18 mouse cellular contexts compared by ENCODE assay signal in genomic region chr11:19988631-19989030, GRCm38 (mm10).
A peak's percentile ranks its signal among the peaks of the same experiment; 100 is the strongest.
DNase-seq lines count a peak whose midpoint lies in the region; ATAC-seq lines count a peak whose summit lies in the region.
"Had no signal": no experiment of that assay in that cellular context is flagged by ENCODE, and none has a peak within 500 bp of the region (broad histone marks: within the 10 kb centered on the region; RNA-seq: fewer than 3 reads in every experiment).

No protein-coding gene starts in this region.

- no peaks in the 10 kb centered on the region for H3K36me3 ChIP-seq in heart, embryonic 14.5 days (ENCODE audit: control insufficient read depth, insufficient read depth, low read length)
- no peaks in the 10 kb centered on the region for H3K36me3 ChIP-seq in heart, embryonic 12.5 days
- H3K36me3 ChIP-seq in stomach, embryonic 15.5 days = no peaks in the 10 kb centered on the region
- H3K36me3 ChIP-seq: embryonic facial prominence, embryonic 12.5 days; hindbrain, embryonic 15.5 days; midbrain, embryonic 15.5 days had no signal

- peaks cover 25 to 62% of the 10 kb centered on the region in 2 experiments for H3K4me1 ChIP-seq in heart, embryonic 14.5 days (ENCODE audit: control insufficient read depth in 2 of 2, insufficient read depth in 2 of 2, low read length in 2 of 2)
- peaks cover 72% of the 10 kb centered on the region for H3K4me1 ChIP-seq in heart, embryonic 12.5 days (replicated peaks)
- peaks cover 60% of the 10 kb centered on the region for H3K4me1 ChIP-seq in stomach, embryonic 15.5 days

- H3K4me2 ChIP-seq in heart, embryonic 14.5 days (ENCODE audit: low read length) = no peak overlapping the region
- H3K4me2 ChIP-seq in heart, embryonic 12.5 days = no peak overlapping the region
- no peak overlapping the region for H3K4me2 ChIP-seq in stomach, embryonic 15.5 days
- H3K4me2 ChIP-seq: embryonic facial prominence, embryonic 12.5 days; hindbrain, embryonic 15.5 days; midbrain, embryonic 15.5 days had no signal

- H3K9me3 ChIP-seq in heart, embryonic 14.5 days (ENCODE audit: control insufficient read depth, low read length) = no peaks in the 10 kb centered on the region
- H3K9me3 ChIP-seq in heart, embryonic 12.5 days (replicated peaks) = no peaks in the 10 kb centered on the region
- H3K9me3 ChIP-seq in stomach, embryonic 15.5 days = no peaks in the 10 kb centered on the region
- H3K9me3 ChIP-seq: embryonic facial prominence, embryonic 12.5 days; hindbrain, embryonic 15.5 days; midbrain, embryonic 15.5 days had no signal

- ATAC-seq in heart, embryonic 14.5 days (ENCODE audit: insufficient number of reproducible peaks, insufficient read depth, low FRiP score, low read depth) = no peak
- ATAC-seq in heart, embryonic 12.5 days (ENCODE audit: insufficient number of reproducible peaks, low FRiP score) = no peak
- ATAC-seq in inflammation-experienced regulatory T-cells, adult 6 months = peak; percentile 29
- no peak; the same call in 1 of the 2 replicates for ATAC-seq in stomach, embryonic 15.5 days (ENCODE audit: insufficient read depth, low FRiP score, low read depth)
- no peak for ATAC-seq in granulocyte monocyte progenitor cell, adult 5-6 weeks (replicated peaks; ENCODE audit: poor library complexity, severe bottlenecking)
- ATAC-seq: midbrain, embryonic 15.5 days had no signal

- H3K27ac ChIP-seq in heart, embryonic 14.5 days (replicated peaks in 1 of 2; ENCODE audit: control insufficient read depth in 1 of 2, insufficient read depth in 1 of 2, low read depth in 2 of 2, low read length in 2 of 2) = no peak overlapping the region
- H3K27ac ChIP-seq in heart, embryonic 12.5 days (ENCODE audit: poor library complexity, severe bottlenecking) = no peak overlapping the region
- H3K27ac ChIP-seq in stomach, embryonic 15.5 days = 0 out of 2 replicates have a peak overlapping the region, but pooled peaks have one; percentile 33
- H3K27ac ChIP-seq: embryonic facial prominence, embryonic 12.5 days; hindbrain, embryonic 15.5 days; liver, embryonic 14.5 days; macrophage; midbrain, embryonic 15.5 days had no signal

- DNase-seq in thymus, postnatal 0 days (ENCODE audit: low spot score) = peak; percentile 37
- DNase-seq in thymus, adult 18-20 months = no peak
- DNase-seq in cerebellum, adult 9-10 months = no peak
- DNase-seq: adrenal gland, postnatal 36 days; cerebellum, postnatal 10 days; gastrocnemius, postnatal 14 days; heart, postnatal 14 days; kidney, postnatal 25 days had no signal

- no peak overlapping the region for H3K4me3 ChIP-seq in heart, embryonic 14.5 days (ENCODE audit: control insufficient read depth in 1 of 2, insufficient read depth in 1 of 2, low read depth in 1 of 2, low read length in 2 of 2)
- H3K4me3 ChIP-seq in heart, embryonic 12.5 days = no peak overlapping the region
- H3K4me3 ChIP-seq in stomach, embryonic 15.5 days (replicated peaks) = no peak overlapping the region
- H3K4me3 ChIP-seq: embryonic facial prominence, embryonic 12.5 days; hindbrain, embryonic 15.5 days; midbrain, embryonic 15.5 days had no signal

- no peaks in the 10 kb centered on the region for H3K27me3 ChIP-seq in heart, embryonic 14.5 days (ENCODE audit: control insufficient read depth, insufficient read depth, low read length)
- no peaks in the 10 kb centered on the region for H3K27me3 ChIP-seq in heart, embryonic 12.5 days (replicated peaks)
- H3K27me3 ChIP-seq in stomach, embryonic 15.5 days (replicated peaks) = no peaks in the 10 kb centered on the region
- H3K27me3 ChIP-seq: embryonic facial prominence, embryonic 12.5 days; hindbrain, embryonic 15.5 days; midbrain, embryonic 15.5 days had no signal

- WGBS in heart, embryonic 14.5 days = 43% methylated on average over 6 of the region's 6 CpGs
- WGBS in heart, embryonic 12.5 days = 48% methylated on average over 6 of the region's 6 CpGs
- WGBS in stomach, embryonic 15.5 days = 61% methylated on average over 6 of the region's 6 CpGs

- peak overlapping the region; percentile 25; the same call in 1 of the 2 replicates for H3K9ac ChIP-seq in heart, embryonic 14.5 days (ENCODE audit: low read length)
- H3K9ac ChIP-seq in heart, embryonic 12.5 days = no peak overlapping the region
- H3K9ac ChIP-seq in stomach, embryonic 15.5 days = no peak overlapping the region
- H3K9ac ChIP-seq: embryonic facial prominence, embryonic 12.5 days; hindbrain, embryonic 15.5 days; liver, embryonic 14.5 days; midbrain, embryonic 15.5 days had no signal
